Mouse (Mus musculus) urinary bladder, postnatal 10 days (tissue): ENCODE results near the gene Ccdc13.

Source experiments
- DNase-seq: peaks from one replicate; pipeline ENCODE4 v3.0.0; 2022; ENCODE audit warnings: low spot score

Ccdc13 gene

DNA sequence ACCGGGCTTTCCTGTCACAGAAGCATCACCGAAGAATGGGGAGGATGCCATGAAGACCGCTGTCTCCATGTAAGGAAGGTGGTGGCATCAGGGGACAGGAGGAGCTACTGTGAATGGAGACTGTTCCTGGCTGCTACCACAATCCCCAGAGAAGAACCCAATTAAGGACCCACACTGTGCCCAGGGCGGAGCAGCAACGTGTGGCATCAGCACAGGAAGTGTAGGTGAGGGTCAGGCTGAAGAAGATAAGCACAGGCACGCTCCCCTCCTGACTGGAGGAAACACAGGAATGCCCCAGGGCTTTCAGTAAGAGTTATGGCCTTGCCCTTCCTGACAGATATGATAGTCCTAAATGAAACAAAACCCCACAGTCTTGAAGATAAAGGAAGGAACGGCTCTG is 36.5 kb downstream of the Ccdc13 start:
- DNase-seq = no peak

DNA sequence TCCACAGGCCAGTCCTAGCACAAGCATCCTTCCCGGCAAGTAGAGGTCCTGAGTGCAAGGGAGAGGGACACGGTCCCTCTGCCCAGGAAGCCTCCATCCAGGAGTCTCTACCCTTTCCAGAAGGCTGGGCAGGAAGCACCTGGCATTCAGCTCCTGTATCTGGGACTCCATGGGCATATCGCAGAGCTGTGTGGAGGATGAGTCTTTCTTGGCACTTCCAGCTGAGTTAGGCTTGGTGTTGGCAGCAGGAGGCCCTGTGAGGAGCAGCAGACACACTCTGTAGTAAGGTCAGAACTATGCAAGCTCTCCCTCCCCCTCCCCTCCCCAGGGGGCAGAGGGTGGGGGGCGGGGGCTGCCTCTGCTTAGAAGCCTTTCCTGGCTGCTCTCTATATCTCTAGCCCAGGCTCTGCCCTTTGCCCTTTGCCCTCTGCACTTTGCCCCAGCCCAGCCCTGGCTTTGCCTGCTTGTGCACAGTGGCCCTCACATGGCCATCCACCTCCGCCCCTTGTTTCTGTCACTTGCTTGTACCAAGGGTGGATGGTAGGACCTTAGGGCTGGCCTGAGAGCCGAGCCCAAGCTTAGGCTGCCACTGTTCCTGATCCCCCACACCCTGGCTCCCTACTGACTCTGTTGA is 40.3 kb downstream of the Ccdc13 start:
- no peak for DNase-seq

GRCm38 (mm10) chr9:121797722-121798121 is 41.5 kb downstream of the Ccdc13 start:
- DNase-seq = no peak

DNA sequence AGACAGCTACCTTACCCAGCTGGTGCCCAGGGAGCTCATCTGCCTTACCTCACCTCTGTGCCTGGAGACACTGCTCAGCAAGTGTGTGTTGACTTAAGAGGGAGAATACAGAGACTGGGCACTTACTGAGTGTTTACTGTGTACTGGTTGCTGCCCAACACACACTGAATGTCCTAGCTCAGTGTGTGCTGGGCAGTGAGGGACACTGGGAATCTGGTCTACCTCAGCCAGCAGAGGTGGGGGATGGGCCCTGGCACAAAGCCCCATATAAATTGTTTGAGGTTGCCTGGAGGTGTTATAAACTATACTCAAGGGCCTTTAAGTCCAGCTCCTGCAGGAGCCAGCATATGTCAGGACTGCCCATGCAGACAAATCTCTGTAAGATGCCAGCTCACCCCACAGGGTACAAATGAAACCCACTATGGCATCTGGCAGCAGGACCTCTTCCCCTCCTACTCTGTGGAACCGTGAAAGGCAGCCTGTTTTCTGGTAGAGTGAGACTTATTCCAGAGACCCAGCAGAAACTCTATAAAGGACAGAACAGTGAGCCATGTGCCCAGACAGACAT is 44.2 kb downstream of the Ccdc13 start:
- no peak for DNase-seq

DNA sequence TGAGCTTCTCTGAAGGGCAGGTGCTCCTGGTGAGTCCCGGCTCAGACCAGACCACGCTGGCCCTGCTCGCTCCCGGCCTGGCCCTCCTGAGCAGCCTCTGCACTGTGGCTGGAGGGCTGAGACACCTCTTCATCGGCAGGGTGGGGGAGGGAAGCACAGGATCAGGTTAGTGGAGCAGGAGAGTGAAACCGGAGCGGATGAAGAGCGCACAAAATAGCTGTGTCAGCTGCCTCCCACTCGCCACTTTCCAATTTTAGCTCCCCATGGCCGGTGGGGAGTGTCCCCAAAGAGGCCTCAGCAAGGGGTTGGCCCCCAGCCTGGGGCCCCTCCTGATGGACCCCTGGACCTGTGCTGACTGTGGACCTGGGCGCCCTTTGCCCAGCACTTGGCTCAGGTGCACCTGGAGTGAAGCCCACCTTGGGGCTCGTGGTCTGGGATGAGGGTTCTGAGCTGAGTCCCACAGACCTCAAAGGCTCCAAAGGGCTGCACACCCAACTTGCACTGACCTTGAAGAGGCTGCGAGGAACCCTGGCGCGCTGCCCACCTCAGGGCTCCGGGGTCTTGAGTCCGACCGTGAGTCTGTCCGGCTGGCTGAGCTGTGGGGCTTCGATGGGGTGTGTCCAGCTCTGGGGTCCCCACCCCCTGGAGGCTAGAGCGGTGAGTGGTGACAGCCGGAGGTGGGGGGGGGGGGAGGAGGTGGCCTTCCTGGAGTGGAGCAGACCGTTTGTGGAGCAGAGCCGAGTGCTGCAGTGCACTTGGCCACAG is 47.3 kb downstream of the Ccdc13 start, which contains the start of gene Hhatl:
TSS of gene Hhatl (minus strand) at position 751 of the 765 bp plus-strand sequence.
- no peak for DNase-seq

DNA sequence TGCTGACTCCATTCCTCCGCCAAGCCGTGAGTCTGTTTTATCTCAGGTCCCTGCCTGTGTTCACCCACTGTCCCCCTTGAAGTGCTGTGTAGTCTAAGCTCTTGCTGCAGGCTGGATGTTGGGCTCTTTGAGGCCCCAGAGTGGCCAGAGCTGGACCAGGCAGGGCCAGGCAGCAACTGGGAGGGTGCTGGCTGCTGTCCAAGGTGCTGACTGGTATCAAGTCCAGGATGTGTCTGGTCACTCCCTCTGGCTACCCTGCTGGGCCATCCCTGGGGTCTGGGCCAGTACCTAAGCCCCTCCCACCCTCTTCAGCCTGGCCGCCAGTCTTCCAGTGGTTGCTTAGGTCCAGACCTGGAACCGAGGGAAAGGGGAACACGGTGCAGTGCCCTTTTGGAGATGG is 48.1 kb downstream of the Ccdc13 start:
- DNase-seq = no peak

DNA sequence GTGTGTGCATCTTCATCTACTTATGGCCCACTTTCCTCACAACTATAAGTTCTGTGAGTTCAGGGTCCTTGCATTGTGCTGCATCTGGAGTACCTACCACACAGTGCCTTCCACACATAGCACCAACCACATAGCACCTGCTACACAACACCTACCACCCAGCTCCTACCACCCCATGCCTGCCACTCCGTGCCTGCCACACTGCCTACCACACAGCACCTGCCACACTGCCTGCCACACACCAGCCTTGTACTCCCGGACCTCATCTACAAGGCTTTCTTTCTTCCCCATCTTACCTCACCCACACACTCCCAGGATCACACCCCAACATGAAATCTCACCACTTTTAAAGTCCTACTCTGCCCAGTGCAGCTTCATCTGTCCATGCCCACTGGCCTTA is 52.9 kb downstream of the Ccdc13 start:
- DNase-seq = no peak

DNA sequence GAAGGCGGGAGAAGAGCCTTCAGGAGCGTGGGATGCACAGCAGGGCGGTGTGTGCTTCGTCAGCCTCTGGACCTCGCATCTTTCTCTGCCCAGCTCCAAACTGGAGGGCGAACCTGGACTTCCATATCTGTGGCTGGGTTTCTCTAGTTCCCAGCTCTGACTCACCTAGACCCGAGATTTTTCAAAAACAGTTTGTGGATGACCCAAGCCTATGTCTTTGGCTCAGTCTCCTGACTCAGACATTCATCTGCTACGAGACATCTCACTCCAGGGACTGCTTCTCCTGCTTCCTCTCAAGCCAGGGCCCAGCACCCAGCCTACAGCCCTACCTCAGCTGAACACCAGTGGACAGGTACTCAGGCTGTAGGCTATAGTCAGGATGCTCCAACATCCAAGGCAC is 54.0 kb downstream of the Ccdc13 start:
- no peak for DNase-seq

DNA sequence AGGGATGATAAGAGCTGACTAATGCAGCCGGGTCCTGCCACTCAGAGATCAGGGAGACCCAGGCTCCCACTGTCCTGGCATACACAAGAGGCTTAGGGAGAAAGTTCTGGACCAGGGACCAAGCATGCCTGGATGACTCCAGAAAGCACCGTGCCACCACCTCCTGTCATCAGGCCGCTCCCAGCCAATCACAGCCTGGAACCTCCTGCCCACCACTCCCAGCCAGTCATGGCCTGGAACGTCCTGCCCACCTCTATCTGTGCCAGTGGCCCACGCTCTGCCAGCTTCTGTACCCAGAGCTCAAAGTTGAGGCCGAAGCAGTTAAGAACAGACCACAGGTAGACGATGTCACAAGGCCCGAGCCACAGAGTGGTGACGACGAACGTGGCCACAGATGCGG is 54.5 kb downstream of the Ccdc13 start:
- no peak for DNase-seq

DNA sequence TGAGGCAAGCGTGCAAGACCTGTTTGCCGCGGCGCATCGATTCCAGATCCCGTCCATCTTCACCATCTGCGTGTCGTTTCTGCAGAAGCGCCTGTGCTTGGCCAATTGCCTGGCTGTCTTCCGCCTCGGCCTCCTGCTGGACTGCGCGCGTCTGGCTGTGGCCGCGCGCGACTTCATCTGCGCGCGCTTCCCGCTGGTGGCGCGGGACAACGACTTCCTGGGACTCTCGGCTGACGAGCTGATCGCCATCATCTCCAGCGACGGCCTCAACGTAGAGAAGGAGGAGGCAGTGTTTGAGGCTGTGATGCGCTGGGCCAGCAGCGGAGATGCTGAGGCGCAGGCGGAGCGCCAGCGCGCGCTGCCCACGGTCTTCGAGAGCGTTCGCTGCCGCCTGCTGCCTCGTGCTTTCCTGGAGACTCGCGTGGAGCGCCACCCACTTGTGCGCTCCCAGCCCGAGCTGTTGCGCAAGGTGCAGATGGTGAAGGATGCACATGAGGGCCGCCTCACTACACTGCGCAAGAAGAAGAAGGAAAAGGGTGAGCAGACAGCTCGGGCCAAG is 61.1 kb downstream of the Ccdc13 start:
- no peak for DNase-seq

DNA sequence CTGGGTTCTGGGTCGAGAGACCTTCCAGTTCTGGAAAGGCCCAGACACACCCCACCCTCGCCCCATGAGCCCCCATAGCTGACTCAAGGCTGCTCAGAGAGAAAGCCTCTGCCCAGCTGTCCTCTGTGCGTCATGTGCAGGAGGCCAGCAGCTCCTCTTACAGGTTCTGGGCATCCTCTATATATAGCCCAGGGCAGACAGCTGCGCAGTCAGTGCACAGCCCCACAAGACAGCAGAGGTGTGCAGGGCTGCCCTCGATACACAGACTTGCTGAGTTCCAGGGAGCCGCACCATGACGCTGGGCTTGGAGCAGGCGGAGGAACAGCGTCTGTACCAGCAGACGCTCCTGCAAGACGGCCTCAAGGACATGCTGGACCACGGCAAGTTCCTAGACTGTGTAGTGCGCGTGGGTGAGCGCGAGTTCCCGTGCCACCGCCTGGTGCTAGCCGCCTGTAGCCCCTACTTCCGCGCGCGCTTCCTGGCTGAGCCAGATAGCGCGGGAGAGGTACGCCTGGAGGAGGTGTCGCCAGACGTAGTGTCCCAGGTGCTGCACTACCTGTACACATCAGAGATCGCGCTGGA is 61.7 kb downstream of the Ccdc13 start, which contains the start of gene Klhl40:
TSS of gene Klhl40 (plus strand) at position 124 of the 582 bp plus-strand sequence.
- DNase-seq = no peak

- DNase-seq = no peak
Observed at GRCm38 (mm10) chr9:121776511-121776910, 62.8 kb downstream of the Ccdc13 start.

DNA sequence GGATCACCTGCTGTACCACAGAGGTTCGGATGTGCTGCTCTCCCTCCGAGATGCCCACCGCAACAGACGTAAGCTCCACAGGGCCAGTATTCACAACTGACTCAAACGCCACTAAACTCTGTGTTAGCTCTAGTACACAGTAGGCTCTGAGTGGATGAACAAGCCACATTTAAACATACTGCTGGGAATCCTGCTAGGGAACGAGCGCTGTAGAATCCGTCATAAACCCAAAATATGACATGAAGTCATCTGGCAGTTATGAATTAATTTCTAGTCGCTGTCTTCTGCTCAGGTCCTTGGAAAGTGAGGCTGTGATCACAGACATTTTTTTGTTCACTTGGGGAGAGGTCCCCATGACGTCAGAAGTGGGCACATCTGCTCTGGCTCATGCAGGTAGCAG is 63.3 kb downstream of the Ccdc13 start:
- no peak for DNase-seq

GRCm38 (mm10) chr9:121772412-121772811 is 66.8 kb downstream of the Ccdc13 start:
- DNase-seq = no peak

DNA sequence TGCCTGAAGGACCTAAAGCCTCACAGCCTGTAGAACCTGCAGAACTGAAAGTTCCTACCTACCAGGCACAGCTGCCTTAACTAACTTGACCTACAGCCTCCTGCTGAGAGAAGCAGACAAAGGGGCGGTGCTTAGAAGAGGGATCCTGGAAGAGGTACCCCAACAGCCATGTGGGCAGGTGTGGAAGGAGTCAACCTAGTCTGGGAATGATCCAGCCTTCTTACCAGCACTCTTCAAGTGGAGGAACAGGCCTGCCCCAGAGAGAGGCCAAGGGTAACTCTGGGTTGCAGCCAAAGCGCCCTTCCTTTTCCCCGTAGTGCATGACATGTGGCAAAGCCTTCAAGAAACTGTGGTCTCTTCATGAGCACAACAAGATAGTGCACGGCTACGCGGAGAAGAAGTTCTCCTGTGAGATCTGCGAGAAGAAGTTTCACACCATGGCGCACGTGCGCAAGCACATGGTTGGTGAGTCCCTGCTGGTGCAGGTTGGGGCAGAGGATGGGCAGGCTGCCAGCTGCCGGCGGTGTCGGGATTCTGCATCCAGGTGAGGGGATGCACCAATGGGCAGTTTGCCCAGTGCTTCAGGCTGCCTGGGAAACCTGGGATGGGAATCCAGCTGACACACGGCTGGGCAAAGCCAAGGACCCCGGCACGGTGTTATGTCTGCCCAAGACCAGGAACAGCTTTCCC is 74.0 kb downstream of the Ccdc13 start:
- DNase-seq = no peak

- DNase-seq = no peak
Observed at GRCm38 (mm10) chr9:121763716-121764115, 75.5 kb downstream of the Ccdc13 start.

- no peak for DNase-seq
Observed at GRCm38 (mm10) chr9:121762761-121763160, 76.5 kb downstream of the Ccdc13 start.

GRCm38 (mm10) chr9:121762248-121762647 is 77.0 kb downstream of the Ccdc13 start:
- DNase-seq = no peak

GRCm38 (mm10) chr9:121761787-121762186 is 77.5 kb downstream of the Ccdc13 start:
- DNase-seq = no peak

DNA sequence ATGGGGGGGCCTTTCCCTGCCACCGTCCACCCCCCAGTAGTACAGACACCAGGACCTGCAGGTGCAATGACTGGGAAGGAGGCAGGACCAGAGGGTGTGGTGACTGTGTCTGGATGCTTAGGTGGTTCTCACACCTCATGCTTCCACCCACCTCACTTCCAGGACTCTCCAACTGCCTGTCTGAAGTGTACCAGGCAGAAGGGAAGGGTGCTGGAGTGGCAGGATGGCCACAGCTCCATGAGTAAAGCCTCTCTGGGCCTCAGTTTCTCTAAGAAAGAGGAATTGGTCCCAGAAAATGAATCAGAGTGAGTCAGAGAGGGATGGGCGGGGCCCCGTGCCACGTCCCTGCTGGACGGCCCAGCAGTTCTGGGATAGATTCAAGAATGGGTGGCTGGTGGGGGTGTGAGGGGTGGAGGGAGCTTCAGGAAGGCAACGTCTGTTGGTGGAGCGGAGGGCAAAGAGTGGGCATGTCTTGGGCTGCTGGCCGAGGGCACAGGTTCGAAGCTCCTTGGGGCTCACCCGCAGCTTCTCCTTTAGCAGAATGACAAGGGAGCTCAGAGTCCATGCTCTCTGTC is 78.1 kb downstream of the Ccdc13 start:
- DNase-seq = no peak

DNA sequence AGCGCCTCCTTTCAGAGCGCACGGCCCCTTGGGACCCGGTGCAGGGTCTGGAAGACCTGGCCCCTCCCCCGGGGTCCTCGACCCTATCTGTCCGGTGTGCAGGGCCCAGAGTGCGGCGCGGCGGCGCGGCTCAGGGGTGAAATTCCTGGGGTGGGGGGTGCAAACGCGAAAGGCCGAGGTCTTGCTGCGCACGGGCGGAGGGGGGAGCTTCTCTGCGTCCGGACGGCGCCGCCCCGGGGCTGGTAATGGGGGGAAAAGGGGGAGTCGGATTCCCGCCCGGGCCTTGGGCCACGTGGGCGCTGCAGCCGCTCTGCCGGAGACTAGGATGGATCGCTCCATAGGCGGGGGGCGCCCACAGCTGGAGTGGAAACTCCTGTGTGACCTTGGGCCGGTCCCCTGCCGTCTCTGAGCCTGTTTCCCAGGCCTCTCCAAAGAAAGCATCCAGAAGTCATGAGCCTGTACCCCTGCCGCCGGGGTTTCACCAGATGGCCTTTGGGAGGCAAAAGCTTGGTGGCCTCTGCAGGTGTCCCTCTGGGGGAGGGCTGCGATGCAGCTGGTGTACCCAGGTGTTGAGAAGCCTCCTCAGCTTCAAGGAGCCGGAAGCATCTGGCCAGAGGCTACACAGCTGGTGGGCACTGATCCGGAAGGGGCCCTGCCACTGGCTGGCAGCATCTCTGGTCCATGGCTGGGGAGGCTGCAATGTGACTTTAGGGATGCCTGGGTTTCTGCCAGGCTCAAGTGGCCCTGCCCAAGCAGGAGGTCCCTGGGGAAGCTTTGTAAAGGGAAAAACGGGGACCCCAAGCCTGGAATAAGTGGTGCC is 78.8 kb downstream of the Ccdc13 start:
- no peak for DNase-seq
